In genomic region chr2:79370711-79371312, GRCm38 (mm10) we compare ENCODE assay signal across 9 mouse cellular contexts.
DNase-seq lines count a peak whose midpoint lies in the region; ATAC-seq and TF ChIP-seq lines count a peak whose summit lies in the region.
"Had no signal": no experiment of that assay in that cellular context is flagged by ENCODE, and none has a peak within 500 bp of the region (broad histone marks: within the 10 kb centered on the region; RNA-seq: fewer than 3 reads in every experiment).

No protein-coding gene starts in this region.

- peak overlapping the region; percentile 60 for H3K4me3 ChIP-seq in gastrocnemius, adult 2 months
- H3K4me3 ChIP-seq in macrophage (ENCODE audit: inconsistent target): peak overlapping the region; percentile 47

- TF ChIP-seq CTCF in gastrocnemius, adult 2 months (IDR thresholded peaks at IDR 0.05): no peak

- no peaks in the 10 kb centered on the region for H3K36me3 ChIP-seq in macrophage (ENCODE audit: inconsistent target)

- no peak for DNase-seq in gastrocnemius, adult 2 months
- DNase-seq in gastrocnemius, postnatal 25 days: no peak
- peak; percentile 88 for DNase-seq in A20 (ENCODE audit: low read depth, low spot score)
- no peak for DNase-seq in testis, postnatal 10 days (ENCODE audit: low spot score)
- DNase-seq in gastrocnemius, postnatal 10 days: no peak
- no peak for DNase-seq in lung, adult 18-20 months
- DNase-seq: cerebellum, adult 9-11 months had no signal

- H3K79me2 ChIP-seq in macrophage (ENCODE audit: inconsistent target): no peaks in the 10 kb centered on the region

- peak overlapping the region; percentile 4; the same call in 1 of the 2 replicates for H3K27ac ChIP-seq in gastrocnemius, adult 2 months
- no peak overlapping the region for H3K27ac ChIP-seq in macrophage

- WGBS in macrophage (ENCODE audit: missing documents): 52% methylated on average over 9 of the region's 9 CpGs

- intact Hi-C loops in gastrocnemius, adult 2 months (cut with DNase I): loop anchor here (5.0 kb wide), 1 partner anchor 126 kb away; no protein-coding TSS in a partner anchor

- ATAC-seq in common myeloid progenitor, adult 5-6 weeks (replicated peaks; ENCODE audit: low read depth, poor library complexity, severe bottlenecking): peak; percentile 92
